Mouse (Mus musculus): ENCODE data around the gene Slc23a2.

Gene Slc23a2

DNA sequence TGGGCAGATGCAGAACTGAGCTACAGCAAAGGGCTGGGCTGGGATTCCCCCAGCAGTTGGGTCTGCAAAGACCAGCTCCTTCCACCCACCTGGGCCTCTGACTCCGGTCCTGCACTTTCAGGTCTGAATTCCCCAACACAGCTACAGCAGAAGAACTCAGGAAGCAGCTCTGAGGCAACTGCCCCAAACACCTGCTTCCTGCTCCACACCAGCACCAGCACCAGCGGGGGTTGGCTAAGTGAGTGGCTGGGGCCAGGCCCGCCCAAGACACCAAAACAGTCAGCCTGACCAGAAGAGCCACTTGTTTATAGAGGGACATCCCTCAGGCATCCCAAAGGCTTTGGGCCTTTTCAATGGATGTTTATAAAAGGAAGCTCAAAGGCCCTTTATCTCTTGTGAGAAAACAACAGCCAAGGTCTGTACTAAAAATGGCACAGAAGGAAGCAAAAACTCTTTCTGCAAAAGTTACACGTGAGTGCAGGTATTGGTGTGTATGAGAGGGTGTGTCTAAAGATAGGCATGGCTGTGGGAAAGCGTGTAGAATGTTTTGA, 123.8 kb downstream of the Slc23a2 start:
- DNase-seq (ENCODE audit: low spot score in 2 of 2), result peak in 1 of 2 experiments; percentile 46

DNA sequence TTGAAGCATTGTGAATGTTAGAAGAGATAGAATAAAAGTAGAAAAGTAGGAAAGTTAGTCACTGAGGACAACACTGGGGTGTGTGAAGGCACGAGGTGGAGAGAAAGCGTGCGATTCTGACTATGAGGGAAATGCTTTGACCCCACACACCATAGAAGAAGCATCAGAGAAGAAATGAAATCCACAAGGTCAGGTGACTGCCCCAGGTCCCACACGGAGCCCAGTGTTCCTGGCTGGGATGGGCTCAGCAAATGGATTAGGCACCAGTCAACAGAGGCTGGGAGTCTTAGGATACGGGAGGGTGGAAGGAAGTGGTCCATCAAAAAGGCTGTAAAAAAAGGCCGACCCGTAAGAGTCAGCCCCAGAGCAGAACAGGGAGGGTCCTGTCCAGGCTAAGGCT, 124.5 kb downstream of the Slc23a2 start:
- no peak for DNase-seq (ENCODE audit: low spot score in 2 of 2)

DNA sequence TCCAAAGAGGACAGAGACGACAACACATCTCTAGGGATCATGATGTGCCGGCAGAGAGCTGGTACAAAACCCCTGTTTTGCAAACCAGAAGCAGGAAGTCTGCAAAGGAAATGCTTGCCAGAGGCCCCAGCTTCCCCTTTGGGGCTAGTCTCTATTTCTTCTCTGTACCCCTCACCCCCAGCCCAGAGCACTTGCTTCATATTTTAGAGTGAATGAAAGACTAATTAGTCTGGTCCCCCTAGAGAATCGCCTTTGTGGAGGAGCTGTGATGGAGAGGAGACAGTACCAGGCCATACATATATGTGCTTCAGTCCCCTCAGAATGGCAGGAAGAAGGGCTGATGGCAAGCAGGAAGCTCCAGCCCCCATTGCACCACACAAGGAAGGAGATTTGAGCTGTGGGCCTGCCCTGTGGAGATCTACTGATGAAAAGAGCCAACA, 125.5 kb downstream of the Slc23a2 start:
- DNase-seq (ENCODE audit: low spot score in 2 of 2), result no peak

DNA sequence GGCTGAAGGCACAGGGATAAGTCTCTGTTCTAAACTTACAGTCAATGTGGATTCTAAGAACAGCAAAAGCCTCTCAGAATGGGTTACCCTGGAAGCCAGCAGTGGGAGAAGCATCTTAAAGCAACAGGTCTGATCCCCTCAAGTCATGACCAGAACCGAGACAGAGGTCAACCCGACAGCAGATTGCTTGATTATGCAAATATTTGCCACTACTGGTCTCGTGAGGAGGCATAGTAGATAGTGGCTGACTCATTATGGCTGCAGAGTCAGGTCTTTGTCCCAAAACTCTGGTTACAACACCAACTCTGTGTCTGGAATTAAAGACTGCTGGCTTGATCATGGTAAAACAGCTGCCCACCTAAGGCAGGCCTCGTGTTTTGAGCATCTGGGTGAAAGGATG, 126.8 kb downstream of the Slc23a2 start:
- DNase-seq (ENCODE audit: low spot score in 2 of 2), result no peak

DNA sequence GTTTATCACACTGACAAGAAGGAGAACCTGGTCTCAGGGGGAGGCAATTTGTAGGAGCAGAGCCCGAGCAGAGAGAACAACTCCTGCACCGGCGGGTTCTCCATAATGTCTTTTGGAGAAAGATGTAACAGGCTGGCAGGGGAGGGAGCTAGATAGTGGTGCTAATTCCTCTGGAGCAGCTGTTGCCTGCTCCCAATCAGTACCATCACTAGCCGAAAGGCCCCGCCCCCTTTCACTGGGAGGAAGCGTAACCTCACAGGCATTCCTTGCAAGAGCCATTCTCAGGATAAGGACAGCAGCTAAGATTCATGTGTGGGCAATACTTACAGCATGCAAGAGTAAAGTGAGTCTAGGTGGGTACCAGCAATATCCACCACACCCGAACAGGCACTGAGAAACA, 127.3 kb downstream of the Slc23a2 start:
- DNase-seq (ENCODE audit: low spot score in 2 of 2), result no peak

DNA sequence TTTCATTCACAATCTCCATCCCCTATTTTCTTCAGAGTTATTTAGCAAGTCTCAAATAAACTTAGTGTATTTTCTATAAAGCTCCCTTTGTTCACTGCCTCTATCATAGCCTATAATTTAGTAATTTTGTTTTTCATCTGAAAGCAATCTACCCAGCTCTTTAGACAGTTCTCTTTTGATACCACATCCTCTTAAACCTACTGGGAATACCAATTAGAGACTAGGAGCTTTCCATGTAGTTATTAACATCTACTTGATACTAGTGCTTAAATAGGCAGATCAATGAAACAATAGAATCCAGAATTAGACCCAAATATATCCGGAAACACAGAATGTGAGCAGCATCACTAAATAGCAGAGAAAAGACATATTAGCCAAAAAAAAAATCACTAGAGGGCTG, 128.9 kb downstream of the Slc23a2 start:
- no peak for DNase-seq (ENCODE audit: low spot score in 2 of 2)

DNA sequence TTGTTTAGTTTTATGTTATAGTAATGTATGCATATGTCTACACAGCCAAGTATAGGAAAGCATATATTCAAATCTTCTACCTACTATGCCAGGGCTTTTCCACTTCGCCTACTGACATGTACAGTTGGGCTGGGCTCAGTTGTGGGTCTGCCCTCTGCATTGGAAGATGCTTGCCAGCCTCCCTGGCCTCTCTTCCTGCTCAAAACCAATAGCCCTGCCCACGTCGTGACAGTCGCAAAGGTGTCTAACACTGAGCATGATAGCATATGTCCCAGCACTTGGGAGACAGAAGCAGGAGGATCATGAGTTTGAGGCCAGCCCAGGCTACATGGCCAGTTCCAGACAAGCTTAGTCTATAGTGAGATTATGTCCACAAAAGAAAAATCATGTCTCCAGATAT, 131.8 kb downstream of the Slc23a2 start:
- no peak for DNase-seq (ENCODE audit: low spot score in 2 of 2)

DNA sequence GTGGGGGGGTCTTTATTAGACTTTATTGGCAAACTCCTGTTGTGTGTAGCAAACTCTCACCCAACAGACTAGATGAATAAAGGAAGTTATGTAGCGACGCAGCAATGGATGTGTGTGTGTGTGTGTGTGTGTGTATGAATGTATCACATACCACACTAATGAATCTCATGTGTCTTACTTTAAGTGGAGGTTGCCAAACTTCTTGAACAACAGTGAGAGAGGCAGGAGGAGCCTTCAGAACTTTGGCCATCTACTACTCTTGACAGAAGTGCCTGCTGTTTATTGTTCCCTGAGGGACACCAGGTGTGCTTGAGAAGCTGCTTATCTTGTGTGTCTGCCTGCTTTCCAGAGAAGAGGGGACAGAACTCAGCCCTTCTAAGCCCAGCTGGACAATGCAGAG, 134.1 kb downstream of the Slc23a2 start:
- DNase-seq (ENCODE audit: low spot score in 2 of 2), result no peak

DNA sequence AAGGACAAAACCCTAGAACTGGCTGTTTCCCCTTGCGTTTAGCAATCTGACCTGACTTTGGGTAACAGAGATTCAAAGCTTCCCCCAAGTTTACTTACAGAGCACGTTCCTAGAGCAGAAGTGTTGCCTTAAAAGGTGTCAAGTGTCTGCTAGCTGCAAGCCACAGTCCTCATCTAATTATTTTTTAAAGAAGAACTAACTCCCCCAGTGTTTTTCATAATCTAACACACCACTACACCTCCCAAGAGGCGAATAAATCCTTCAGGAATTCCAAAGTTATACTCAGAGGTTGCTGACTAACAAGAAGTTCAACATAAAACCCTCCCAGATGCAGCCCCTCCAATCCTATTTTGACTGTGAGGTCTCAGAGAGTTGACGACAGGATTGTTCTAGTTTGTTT, 136.7 kb downstream of the Slc23a2 start:
- no peak for DNase-seq (ENCODE audit: low spot score in 2 of 2)

DNA sequence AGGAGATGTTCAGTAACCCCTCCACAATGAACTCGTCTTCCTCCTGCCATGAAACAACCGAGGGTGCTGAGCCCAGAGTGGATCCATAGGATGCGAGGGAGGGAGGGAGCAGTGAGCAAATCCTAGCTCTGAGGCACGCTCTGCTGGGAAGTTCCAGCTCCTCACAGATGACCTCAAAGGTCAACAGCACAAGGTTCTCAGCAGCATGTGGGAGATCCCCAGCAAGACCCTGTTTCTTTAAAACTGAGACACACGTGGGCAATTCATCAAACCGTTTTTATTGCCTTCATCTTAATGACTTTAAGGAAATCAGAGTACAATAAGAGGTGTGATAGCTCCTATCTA, 137.5 kb downstream of the Slc23a2 start:
- no peak for DNase-seq (ENCODE audit: low spot score in 2 of 2)

DNA sequence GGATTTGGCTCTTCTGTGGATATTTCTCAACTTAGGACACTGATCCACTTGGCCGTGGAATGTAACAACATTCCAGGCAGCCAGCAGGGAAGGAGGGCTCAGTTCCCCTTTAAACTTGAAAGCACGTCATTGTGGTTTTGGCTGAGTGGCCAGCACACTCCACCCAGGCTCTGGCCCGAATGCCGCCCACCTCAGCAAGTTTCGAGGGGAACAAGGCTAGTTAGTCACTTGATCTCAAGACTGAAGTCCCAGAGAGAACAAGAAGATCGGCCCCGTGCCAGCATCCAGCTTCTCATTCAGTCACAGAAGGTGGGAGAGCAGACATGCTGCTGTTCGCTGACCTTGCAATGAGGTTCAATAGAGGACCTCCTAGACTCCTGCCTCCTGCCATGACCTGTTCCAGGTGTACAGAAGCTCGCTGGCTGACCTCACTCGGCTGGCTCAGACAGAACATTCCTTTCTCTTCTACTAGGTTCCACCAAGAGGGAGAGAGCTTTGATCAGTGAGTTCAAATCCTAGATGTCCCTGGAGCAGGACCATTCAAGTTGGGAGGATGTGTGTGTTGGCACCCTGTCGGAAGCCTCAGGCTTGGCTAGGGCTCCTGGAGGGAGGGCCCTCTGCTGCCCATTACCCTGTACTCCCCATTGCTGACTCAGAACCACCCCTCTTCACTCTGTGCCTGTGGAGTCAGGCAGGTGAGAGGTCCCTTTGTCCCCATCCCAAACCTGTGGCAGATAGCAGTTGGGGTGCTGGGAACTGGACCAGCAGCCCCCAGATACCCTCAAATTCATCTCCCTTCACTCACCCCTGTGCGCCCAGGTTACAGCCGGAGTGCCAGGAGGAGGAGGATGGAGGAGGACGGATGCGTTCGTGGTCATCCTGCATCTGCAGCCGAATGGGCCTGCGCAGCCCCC, 138.1 kb downstream of the Slc23a2 start:
- DNase-seq (ENCODE audit: low spot score in 2 of 2), result peak; percentile 59 to 62

DNA sequence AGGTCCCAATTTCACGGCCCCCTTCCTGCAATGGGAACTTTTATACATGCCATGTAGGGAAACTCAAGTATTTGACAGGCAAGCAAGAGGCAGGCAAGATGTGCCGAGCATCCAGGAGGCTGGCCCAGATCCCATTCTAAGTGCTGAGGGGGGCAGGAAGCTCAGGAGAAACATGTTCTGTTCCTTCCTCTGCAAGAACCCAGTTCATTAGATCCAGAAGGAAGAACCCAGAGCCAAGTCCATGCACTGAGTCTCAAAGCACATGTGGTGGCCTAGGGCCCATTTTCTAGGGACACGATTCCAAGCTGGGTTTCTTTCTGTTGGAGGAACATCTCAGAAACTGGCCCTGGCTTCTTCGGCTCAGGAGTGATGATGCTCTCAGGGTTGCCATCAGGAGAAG, 139.5 kb downstream of the Slc23a2 start:
- no peak for DNase-seq (ENCODE audit: low spot score in 2 of 2)

DNA sequence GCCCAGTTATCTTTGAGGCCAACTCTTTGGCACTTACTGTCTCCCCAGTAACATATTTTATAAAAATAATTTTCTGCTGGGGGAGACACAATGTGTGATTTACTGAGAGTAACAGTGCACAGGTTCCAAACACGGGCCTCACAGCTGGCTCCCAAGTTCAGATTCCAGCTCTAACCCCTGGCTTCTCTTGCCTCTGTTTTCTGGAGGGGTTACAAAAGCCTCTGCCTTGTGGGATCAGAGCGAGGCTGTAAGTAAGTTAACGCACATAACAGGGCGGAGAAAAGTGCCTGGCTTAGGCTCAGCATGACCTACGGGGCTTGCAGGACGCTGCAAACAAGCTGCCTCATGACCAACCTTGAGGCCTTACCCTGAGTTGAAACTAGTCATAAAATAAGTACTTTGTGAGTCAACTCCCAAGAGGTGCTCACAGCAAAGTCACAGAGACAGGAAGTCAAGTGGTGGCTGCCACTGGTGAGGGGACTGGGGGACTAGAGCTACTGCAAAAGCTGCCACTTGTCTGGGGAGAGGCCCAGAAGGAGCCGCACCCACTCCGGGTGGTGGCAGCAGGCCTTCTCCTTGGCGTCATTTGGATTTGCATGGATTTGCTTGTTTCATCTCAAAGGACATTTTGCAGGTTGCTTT, 140.3 kb downstream of the Slc23a2 start:
- DNase-seq (ENCODE audit: low spot score in 2 of 2), result no peak

DNA sequence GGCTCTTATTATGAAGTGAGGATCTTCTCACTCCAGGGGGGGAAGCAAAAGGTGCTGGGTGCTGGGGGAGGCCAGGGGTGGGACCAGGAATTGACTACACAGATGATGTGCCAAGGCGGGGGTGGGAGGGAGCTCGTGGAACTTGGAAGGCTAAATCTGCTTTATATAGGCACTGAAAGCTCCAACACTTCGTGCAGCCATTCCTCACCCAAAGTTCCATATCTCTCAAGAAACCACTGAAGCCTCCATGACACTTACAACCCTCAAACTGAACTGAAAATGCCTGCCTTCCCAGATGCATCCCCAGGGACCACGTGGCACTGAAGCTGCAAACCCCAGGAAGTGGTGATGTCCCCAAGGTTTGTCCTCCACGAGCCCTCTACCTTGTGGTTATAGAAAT, 141.0 kb downstream of the Slc23a2 start:
- DNase-seq (ENCODE audit: low spot score in 2 of 2), result no peak

Measured in frontal cortex, postnatal 10 days (tissue).